Mouse (Mus musculus): ENCODE results near the gene Epha3.

Epha3 gene

GRCm38 (mm10) chr16:63863913-63864330 is at the start of gene Epha3:
Epha3 (minus strand) TSS chr16:63864175.
- DNase-seq (ENCODE audit: low spot score) = peak; percentile 90

GRCm38 (mm10) chr16:63903425-63903824 is 39.5 kb upstream of the Epha3 start:
- DNase-seq (ENCODE audit: low spot score) = peak; percentile 23

- no peak for DNase-seq (ENCODE audit: low spot score)
Measured at GRCm38 (mm10) chr16:63881190-63881589, 17.2 kb upstream of the Epha3 start.

- DNase-seq (ENCODE audit: low spot score) = peak; percentile 77
Measured at GRCm38 (mm10) chr16:63872313-63872712, 8.3 kb upstream of the Epha3 start.

GRCm38 (mm10) chr16:63864463-63864976 is 545 bp upstream of the Epha3 start:
- peak; percentile 48 for DNase-seq (ENCODE audit: low spot score)

- peak; percentile 67 for DNase-seq (ENCODE audit: low spot score)
Measured at GRCm38 (mm10) chr16:63863181-63863580, 794 bp downstream of the Epha3 start.

- peak; percentile 56 for DNase-seq (ENCODE audit: low spot score)
Measured at GRCm38 (mm10) chr16:63857561-63857960, 6.4 kb downstream of the Epha3 start.

GRCm38 (mm10) chr16:63856658-63857552 is 7.1 kb downstream of the Epha3 start:
- peak; percentile 89 for DNase-seq (ENCODE audit: low spot score)

- DNase-seq (ENCODE audit: low spot score) = no peak
Measured at GRCm38 (mm10) chr16:63850297-63850696, 13.7 kb downstream of the Epha3 start.

GRCm38 (mm10) chr16:63842911-63843310 is 21.1 kb downstream of the Epha3 start:
- no peak for DNase-seq (ENCODE audit: low spot score)

GRCm38 (mm10) chr16:63837466-63837865 is 26.5 kb downstream of the Epha3 start:
- no peak for DNase-seq (ENCODE audit: low spot score)

GRCm38 (mm10) chr16:63821164-63821563 is 42.8 kb downstream of the Epha3 start:
- DNase-seq (ENCODE audit: low spot score) = no peak

- peak; percentile 40 for DNase-seq (ENCODE audit: low spot score)
Measured at GRCm38 (mm10) chr16:63817606-63818005, 46.4 kb downstream of the Epha3 start.

GRCm38 (mm10) chr16:63816672-63817071 is 47.3 kb downstream of the Epha3 start:
- DNase-seq (ENCODE audit: low spot score) = no peak

GRCm38 (mm10) chr16:63809871-63810270 is 54.1 kb downstream of the Epha3 start:
- DNase-seq (ENCODE audit: low spot score) = no peak

- no peak for DNase-seq (ENCODE audit: low spot score)
Measured at GRCm38 (mm10) chr16:63808991-63809390, 55.0 kb downstream of the Epha3 start.

- peak; percentile 76 for DNase-seq (ENCODE audit: low spot score)
Measured at GRCm38 (mm10) chr16:63806437-63807129, 57.4 kb downstream of the Epha3 start.

GRCm38 (mm10) chr16:63806025-63806424 is 58.0 kb downstream of the Epha3 start:
- no peak for DNase-seq (ENCODE audit: low spot score)

GRCm38 (mm10) chr16:63801436-63801835 is 62.5 kb downstream of the Epha3 start:
- DNase-seq (ENCODE audit: low spot score) = no peak

GRCm38 (mm10) chr16:63798341-63798740 is 65.6 kb downstream of the Epha3 start:
- DNase-seq (ENCODE audit: low spot score) = no peak

- DNase-seq (ENCODE audit: low spot score) = no peak
Measured at GRCm38 (mm10) chr16:63794292-63794691, 69.7 kb downstream of the Epha3 start.

GRCm38 (mm10) chr16:63793805-63794204 is 70.2 kb downstream of the Epha3 start:
- no peak for DNase-seq (ENCODE audit: low spot score)

- DNase-seq (ENCODE audit: low spot score) = no peak
Measured at GRCm38 (mm10) chr16:63792084-63792483, 71.9 kb downstream of the Epha3 start.

All from embryo, embryonic 10.5 days (tissue).